Mouse (Mus musculus) mesoderm, embryonic 11.5 days (tissue): ENCODE measurements at regions not wholly inside any gene's neighbourhood (a gene's known extent, or its start where the extent isn't known, plus 50 kb on each side); places are given as distances from the start of the nearest gene placed in this dataset.
"Not testable (repeated sequence)": the region's sequence is repeated elsewhere in the genome, so short reads cannot be mapped to it uniquely, and the experiment has no call there.

Experiments
- DNase-seq: peaks from one replicate; pipeline ENCODE4 v3.0.0-alpha.2; 2012; ENCODE audit warnings: low read depth, low spot score

DNA sequence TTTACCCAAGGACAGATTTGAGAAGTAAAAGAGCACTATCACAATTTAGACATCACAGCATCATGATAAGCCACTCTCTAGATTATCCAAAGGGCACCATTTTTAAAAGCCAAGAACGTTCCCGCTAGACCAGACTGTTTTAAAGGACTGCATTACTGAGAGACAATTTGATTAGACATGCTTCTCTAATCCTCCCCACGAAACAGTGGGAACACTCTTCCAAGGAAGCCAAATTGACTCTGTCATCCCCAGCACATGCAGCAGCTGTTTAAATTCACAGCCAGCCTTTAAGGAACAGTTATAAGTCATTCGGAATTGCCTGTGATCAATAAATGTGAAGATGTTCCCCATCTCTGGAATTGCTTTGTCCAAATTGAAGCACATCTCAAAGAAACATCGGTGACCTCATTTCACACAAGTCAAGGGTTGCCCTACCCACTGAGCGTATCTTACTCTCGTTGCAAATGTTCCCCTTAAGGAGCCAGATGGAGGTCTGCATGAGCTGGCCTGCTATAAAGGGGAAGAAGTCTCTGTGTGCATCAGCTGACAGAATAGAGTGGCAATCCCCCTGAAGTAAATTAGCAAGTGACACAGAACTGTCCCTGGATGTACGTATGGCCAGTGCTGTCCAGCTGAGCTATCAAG, 393.2 kb downstream of the Pid1 start:
- DNase-seq: no peak

GRCm38 (mm10) chr1:83964631-83965030, 399.3 kb downstream of the Pid1 start:
- not testable (repeated sequence) for DNase-seq

- DNase-seq: no peak
Measured at GRCm38 (mm10) chr1:83961761-83962160, 402.2 kb downstream of the Pid1 start.

GRCm38 (mm10) chr1:83959756-83960155, 404.2 kb downstream of the Pid1 start:
- DNase-seq: no peak

DNA sequence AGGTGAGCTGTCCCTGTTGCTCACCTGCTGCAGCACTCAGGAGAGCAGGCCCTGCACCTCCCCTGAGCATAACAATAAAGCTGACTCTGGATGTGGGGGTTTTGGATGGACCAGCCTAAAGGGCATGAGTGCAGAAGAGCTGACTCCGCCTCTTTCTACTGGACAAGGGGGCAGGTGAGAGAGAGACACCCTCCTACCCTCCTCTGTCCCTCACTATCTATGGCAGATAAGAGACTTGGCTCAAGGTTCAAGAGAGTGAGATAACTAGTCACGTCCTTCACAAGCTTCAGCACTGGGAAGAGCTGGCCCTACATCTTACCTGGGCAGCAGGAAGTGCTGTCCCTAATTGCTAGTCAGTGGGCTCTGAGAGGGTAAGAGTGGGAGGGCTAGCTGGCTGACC, 441.1 kb downstream of the Pid1 start:
- no peak for DNase-seq

DNA sequence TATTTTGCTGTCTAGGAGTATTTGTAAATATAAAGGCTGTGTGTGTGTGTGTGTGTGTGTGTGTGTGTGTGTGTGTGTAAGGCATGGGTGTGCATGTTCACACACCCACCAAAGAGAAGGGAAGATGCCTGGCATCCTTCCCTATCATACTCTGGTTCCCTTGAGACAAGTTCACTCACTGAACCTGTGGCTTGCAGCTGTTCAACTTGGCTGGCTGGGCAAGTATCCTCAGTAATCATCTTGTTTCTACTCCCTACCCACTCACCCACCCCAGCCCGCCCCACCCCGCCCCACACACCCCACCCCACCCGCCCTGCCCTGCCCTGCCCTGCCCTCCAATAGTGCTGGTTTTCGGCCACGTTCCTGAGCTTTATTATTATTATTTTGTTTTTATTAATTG, 448.5 kb downstream of the Pid1 start:
- DNase-seq: no peak

GRCm38 (mm10) chr1:83907347-83907746, 456.6 kb downstream of the Pid1 start:
- no peak for DNase-seq

- no peak for DNase-seq
Measured at GRCm38 (mm10) chr1:83906906-83907305, 457.1 kb downstream of the Pid1 start.

- DNase-seq: no peak
Measured at GRCm38 (mm10) chr1:83900135-83900534, 463.8 kb downstream of the Pid1 start.

DNA sequence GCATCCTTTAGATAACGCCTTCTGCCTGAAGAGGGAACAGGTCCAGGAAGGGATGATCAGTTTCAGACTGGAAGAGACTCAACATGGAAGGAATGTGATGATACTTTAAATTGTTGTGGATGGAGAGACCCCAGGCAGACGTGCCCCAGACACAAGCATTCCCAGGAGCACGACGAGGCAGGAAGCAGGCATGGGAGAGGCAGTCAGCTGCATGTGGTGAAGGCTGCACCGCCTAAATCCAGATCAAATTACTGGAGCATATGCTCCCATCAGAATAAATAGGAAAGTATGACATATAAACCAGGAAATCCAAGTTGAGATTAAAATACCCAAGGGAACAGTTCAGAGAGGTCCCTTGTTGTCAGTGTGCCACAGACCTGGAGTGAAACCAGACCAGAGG, 467.3 kb downstream of the Pid1 start:
- DNase-seq: peak; percentile 24

- DNase-seq: no peak
Measured at GRCm38 (mm10) chr1:83879109-83879399, 471.1 kb upstream of the Sphkap start.

DNA sequence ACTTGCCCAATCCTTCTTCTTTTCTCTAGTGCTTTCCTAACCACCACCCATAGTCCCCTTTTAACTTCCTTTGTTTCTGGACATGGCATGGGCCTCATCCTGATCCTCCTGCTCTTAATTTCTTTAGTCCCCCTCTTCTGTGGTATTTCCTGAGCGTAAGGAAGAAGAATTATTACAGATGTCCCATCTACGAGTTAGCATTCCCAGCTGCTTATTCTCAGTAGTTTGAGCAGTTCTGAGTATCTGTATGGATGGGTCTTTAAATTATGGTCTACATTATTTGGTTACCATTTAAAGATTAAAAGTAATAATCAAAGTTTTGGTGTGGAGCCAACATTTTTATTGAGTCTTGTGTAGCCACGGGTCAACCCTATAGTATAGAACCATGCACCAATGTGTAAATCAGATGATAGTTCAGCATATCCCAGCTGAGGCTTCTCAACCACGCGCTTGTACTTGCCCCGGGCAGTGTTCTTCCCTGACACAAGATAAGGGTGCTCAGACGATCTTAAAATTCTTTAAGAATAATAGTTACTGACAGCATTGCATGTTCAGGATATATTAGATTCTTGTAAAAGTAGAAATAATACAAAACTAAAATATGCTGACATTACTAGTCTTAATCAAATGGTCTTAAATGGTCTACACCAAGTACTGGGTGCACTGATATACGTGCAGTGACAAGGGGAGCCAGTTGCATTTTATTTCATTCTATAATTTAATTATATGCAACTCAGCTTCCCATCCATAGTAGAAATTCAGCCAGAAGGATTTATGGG, 470.5 kb upstream of the Sphkap start:
- no peak for DNase-seq

DNA sequence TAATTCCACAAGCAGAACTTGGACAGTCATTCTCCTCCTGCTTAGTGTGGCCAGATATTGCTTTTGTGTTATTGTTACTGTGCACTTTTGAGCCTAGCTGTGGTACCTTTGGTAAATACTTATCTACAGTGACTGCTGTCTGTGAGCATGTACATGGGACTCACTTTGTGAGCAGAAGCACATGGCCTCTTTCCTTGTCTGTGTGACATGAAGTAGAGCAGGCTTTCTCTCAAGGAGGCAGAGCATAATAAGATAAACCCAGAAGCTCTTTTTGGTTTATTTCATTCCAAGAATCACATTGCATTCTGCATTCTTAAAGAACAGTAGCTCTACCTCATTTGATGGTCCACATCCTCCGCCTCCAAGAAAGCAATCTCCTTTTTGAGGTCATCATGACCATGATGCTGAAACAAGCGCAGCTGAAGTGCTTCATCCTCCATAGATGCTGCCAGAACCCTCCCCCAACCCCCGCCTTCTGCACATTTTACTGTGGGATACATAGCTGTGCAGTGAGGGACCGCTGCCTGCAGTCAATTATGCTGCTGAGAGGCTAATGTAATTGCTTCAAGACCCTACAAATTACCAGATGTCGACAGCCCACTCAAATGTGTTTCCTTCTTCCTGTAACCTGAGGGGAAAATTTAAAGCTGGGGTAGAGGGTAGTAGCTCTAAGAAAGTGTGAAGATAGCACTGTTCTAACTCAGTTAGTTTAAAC, 463.0 kb upstream of the Sphkap start:
- DNase-seq: peak; percentile 73

- no peak for DNase-seq
Measured at GRCm38 (mm10) chr1:83869046-83869445, 461.0 kb upstream of the Sphkap start.

DNA sequence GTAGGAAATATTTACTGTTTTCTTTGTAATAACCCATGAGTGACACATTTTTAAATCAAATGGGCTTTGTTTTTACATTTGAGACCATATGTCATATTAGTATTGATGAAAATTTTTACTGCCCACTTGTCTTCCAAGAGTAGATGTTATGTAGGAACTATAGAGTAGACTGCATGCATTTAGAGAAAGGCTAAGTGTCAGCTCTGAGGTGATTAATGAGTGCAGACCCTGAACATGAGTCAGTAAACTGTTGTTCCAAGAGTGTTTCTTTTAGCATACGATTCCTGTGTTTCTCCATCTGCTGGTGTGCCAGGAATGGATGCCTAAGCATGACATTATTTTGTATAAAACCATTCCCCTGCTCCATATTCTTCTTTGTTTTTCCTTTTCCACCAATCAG, 454.5 kb upstream of the Sphkap start:
- no peak for DNase-seq

DNA sequence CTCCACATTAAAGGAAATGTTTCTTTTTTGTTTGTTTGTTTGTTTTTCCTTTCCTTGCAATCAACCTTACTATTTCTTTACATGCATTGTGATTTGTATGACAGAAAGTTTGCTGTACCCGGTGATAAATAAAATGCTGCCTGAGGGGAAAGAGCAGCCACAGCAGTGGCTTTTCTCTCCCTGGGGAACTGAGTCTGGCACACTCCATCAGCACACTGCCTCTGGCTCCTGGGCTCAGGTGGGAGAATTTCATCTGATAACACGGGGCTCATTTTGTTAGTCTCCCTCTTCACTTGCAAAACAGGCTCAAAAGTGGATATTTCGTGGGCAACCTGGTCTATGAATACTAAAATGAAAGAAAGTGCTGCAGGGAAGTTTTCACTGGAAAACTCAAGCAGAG, 454.1 kb upstream of the Sphkap start:
- DNase-seq: no peak

DNA sequence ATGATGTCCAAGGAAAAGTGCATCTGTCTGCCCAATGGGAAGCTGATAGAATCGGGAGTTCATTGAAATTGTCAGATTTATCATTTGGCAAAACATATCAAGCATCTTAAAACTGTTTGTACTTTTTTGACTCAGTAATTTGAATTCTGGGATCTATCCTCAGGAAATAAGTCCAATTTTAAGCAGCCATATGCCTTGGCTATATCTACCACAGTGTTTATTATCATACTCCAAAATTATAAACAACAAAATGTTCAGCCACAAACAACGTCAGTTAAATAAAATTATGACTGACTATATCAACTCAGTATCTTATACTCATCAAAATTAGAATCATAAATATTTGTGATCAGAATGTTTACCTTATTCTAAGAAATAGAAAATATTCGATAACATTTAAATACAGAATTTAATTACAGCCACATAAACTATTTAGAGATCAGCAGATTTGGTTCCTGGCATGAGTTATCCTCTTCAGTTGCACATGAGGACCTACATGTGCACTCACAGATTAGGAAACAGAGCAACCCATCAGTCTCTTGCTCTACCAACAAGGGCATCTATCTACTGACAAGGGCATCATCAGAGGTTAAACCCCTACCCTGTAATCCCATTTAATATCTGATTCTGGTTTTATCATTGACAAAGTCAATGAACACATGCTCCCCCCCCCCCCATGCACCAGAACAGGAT, 451.9 kb upstream of the Sphkap start:
- DNase-seq: no peak

DNA sequence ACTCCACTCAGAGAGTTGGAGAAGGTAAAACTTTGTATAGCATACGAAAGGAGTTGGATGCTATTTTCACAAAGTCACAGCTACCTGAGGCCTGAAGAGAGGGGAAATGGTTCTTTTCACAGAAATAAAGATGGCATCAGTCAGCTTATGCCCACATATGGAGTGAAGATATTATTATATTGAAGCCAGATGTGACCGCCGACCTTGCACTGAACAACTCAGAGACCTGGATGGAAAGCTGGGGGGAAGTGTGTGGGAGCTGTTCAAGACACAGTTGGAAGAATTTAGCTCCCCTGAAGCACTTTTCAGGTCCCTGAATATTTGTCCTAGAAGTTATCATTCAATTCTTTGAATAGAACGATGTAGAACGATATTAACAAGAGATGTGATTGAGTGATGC, 446.0 kb upstream of the Sphkap start:
- peak; percentile 49 for DNase-seq

DNA sequence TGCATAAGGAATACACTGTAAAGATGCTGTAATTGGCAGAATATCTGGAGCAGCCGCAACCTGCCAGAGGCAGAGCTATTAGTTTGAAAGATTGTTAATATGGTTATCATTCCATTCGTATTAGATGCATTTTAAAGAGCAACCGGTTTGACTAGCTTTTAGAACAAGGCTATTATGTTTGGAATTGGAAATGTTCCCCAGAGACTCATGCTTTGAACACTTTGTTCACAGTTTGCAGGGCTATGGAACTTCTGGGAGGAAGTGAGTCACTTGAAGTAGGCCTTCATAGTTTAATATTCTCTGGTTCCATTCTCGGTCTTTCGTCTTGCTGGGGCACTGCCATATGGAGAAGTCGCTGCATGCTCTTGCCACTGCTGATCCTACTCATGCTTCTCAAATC, 443.1 kb upstream of the Sphkap start:
- no peak for DNase-seq

- no peak for DNase-seq
Measured at GRCm38 (mm10) chr1:83848414-83848813, 440.4 kb upstream of the Sphkap start.

DNA sequence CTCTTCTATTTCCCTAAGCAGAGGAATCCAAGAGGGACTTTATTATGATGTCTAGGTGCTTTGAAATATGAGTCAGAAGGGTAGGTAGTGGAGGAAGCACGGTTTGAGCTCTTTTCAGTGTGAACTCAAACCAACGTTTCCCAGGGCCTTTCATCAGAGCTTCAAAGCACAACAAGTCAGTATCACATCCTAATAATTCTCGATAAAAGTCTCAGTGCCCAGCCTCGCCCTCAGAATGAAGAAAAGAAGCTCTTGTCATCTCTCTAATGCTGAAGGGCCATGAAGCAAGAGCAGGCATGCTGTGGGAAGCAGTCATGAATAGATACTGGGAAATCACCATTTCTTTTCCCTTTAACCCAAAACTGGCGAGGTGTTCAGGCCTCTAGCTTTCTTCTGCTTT, 440.0 kb upstream of the Sphkap start:
- DNase-seq: no peak

- DNase-seq: no peak
Measured at GRCm38 (mm10) chr1:83844827-83845379, 436.9 kb upstream of the Sphkap start.
